Mouse (Mus musculus) spleen, adult 2 months (tissue): Measurements from ENCODE around the gene Tbx6.

Source experiments
- CTCF ChIP-seq: fragments of 200-500 bp; IDR thresholded peaks from 2 replicates; pipeline ENCODE4 v1.5.1; 2011; ENCODE audit warnings: mild to moderate bottlenecking, inconsistent platforms; ENCODE audit not compliant: insufficient read depth, insufficient read length, insufficient replicate concordance; ENCODE audit errors: extremely low read depth
- POLR2A ChIP-seq: fragments of 200-500 bp; IDR thresholded peaks from 2 replicates; pipeline ENCODE4 v1.6.1; 2011; ENCODE audit warnings: low read depth, low read length, inconsistent platforms

DNA sequence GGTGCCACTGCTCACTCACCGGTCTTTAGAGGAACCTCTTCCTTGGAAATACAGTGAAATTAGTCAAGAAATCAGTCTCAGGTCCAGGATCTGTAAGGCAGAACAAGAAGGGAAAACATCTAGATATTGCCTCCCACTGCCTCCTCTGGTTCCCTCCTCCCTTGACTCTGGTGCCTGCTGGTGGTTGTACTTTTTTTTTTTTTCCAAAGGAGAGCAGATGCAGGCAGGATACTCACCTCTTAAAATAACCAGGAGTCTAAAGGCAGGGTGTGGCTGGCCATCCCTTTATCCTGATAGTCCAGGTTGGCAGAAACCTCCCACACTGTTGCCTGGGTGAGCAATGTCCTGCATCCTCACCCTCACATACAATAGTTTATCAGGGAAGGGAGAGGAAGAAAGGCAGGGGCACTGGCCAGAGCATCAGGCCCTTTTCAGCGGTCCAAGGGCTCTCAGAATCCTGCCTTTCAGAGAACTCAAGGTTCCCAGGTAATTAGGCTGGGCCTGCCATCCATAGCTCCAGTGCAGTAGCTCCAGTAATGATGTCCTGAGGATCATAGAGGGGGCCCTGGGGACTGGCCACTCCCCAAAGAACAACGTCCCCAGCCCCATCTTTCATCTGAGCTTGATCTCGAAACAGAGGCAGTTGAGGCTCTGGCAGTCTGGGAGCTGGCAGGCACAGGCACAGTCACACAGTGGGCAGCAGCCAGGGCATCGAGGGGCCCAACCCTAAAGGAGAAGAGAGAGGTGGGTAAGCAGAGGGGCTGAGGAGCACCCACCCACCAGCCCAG, 19.2 kb downstream of the Tbx6 start:
- TF ChIP-seq CTCF (no peak), POLR2A (no peak)
